Mouse (Mus musculus): ENCODE data around the gene Lgsn.

Gene Lgsn

GRCm38 (mm10) chr1:31176101-31176500, at the start of gene Lgsn:
Gene Lgsn, plus strand, starts transcription at chr1:31176401.
- no peak for DNase-seq

GRCm38 (mm10) chr1:31138387-31138786, 37.8 kb upstream of the Lgsn start:
- DNase-seq = no peak

DNA sequence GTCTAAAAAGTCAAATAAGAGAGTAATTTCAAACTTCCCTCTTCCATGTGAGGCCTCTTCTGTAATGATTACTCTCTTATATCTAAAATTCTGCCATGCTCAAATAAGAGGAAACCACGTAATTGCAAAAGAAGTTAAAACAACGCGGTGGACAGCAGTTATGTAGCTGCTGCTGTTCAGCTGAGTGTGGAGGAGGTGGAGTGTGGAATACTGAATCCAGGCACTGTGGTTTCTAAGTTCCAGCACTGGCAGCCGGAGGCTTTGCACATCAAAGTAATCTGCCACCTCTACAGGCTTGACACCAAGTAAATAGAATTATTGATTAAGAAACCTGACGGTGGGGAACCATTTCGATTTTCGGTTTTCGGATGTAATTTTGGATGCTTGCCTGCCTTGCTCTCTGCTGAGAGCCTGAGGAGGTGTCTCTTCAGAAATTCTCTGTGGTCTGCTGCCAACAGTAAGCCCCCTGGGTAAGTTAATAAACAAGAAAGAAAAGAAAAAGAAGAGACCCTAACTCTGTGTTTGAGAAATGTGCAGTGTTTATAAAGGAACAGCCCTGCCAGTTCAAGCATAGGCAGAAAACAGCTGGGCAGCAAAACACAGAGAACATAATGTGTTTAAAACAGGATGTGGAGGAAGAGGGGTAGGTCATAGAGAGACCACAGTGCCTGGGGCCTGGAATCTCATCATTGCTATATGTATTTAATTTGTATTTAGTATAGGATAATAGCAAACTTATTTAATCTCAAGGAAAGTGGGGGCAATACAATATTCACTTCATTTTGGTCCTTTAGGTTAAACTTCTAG, 33.7 kb upstream of the Lgsn start:
- DNase-seq = no peak

- no peak for DNase-seq
Observed at GRCm38 (mm10) chr1:31143571-31143970, 32.6 kb upstream of the Lgsn start.

GRCm38 (mm10) chr1:31149671-31150070, 26.5 kb upstream of the Lgsn start:
- no peak for DNase-seq

DNA sequence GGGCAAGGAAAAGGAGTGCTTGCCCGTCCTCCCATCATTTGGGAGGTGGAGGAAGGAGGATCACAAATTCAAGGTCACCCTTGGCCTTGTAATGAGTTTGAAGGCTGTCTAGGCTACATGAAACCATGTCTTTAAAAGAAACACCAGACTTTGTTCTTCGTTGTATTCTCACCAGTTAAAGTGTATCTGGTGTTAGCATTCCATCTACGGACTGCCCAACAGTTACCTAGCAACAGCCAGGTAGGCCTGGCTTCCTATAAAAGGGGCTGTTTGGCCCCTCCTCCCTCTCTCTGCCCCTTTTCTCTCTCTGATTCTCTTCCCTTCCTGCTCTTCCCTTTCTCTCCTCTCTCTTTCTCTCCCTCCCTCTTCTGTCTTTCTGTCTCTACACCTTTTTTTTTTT, 25.7 kb upstream of the Lgsn start:
- DNase-seq = no peak

- DNase-seq = no peak
Observed at GRCm38 (mm10) chr1:31152799-31153426, 23.3 kb upstream of the Lgsn start.

GRCm38 (mm10) chr1:31153793-31154349, 22.3 kb upstream of the Lgsn start:
- DNase-seq = peak; percentile 18

DNA sequence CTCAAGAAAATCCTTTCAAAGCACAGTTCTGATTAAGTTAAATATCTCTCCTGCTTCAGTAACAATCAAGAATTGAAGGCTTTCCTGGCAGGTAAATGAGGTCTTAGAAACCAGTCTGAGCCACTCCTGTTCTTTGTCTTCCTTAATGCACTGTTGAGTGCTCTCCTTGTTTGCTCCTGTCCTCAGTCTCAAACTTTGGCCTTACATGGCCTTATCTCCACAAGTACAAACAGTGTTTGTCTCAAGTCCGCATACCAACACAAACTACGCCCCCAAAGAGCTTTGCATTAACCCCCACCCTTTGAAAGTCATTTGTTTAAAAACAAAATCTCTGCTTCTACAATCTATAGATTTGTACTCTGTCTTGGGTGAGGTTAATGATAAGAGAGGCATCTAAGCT, 20.0 kb upstream of the Lgsn start:
- DNase-seq = no peak

GRCm38 (mm10) chr1:31156884-31157283, 19.3 kb upstream of the Lgsn start:
- no peak for DNase-seq

DNA sequence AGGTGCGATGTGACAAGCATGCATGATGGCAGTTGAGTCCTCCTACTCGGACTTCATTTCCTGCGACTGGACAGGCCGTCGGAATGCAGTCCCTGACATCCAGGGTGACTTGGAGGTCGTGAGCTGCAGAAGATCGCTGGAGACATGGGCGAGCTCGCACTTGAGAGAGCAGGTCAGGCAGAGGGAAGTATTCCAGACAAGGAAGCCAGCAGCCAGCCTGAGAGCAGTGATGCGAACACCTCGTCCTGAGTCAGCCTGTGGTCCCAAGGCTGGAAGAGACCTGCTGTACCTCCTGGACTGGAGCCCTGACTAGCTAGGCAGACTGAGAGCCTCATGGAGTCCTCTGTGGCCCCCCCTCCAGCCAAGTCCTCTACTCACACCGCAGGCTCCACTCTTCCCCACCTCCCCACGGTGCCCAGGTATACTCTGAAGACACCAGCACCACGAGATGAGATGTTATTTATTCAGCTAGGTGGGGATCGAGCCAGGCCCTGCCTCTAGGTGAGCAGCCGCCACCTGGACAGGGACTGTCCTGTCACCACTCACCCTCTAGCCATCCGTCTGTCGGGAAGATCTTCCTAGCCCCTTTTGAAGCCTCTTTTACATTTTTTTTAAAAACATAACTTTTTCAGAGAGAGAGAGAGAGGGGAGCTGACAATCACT, 11.5 kb upstream of the Lgsn start:
- DNase-seq = no peak

- no peak for DNase-seq
Observed at GRCm38 (mm10) chr1:31165326-31166121, 10.7 kb upstream of the Lgsn start.

DNA sequence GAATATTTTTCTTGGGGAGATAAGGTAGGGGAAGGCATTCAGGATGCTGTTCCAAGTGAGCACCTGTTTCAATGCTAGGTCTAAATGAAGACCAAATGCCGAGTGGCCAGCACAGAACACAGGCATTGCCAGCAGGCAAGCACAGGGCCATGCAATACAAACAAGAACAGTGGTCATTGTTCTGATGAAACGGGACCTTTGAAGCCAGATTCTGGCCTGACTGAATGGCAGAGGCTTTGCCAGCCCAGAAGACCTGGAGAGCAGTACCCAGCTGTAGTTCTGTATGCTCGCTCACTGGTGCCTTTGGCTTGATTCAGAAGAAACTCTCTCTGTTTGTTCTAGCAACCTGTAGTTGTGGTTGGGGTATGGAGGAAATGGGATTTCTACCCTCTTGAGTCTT, 800 bp upstream of the Lgsn start:
- no peak for DNase-seq

GRCm38 (mm10) chr1:31178264-31178663, 2.1 kb downstream of the Lgsn start:
- peak; percentile 26 for DNase-seq

DNA sequence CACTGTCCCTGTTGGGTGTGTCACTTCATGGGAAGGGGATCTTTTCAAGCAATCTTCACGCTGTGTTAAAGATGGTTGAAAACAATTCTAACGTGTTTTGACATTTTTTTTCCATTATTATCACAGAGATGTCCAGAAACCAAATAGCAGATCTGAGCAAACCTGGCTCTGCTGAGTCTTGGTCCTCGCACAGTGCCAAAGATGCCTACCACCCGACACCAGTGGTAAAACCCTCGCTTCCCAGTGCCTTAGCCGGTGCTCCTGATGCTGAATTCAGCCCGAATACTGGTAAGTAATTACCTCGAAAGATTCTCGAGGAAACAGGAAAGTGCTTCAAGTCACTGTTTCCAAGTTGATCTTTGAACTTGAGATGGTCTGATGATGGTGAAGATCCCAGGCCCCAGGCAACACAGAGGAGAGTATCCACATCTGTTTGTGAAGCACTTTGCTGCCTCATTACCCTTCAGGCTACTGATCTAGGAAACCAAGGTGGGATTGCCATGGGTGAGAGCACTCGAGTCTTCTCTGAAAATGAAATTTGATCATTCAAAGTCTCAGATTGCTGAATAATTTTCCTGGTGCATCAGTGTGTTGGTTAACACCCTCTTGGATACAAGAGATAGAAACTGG, 14.2 kb downstream of the Lgsn start:
- no peak for DNase-seq

DNA sequence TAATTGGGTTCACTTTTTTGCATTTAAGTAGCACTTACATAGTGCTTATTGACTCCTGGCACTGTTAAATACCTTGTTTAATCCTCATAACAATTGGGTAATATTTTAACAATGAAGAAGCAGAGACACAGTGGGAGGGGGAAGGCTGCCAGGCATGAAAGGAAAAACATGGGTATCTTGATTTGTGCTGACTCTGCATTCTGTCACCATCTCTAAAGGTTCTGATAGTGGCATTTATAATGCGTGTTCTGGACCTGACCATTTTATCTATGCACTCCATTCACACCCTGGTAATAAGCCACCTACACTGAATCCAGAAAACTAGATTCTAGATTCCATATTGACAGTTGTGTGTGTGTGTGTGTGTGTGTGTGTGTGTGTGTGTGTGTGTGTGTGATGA, 19.4 kb downstream of the Lgsn start:
- DNase-seq = no peak

- DNase-seq = no peak
Observed at GRCm38 (mm10) chr1:31196959-31197358, 20.8 kb downstream of the Lgsn start.

DNA sequence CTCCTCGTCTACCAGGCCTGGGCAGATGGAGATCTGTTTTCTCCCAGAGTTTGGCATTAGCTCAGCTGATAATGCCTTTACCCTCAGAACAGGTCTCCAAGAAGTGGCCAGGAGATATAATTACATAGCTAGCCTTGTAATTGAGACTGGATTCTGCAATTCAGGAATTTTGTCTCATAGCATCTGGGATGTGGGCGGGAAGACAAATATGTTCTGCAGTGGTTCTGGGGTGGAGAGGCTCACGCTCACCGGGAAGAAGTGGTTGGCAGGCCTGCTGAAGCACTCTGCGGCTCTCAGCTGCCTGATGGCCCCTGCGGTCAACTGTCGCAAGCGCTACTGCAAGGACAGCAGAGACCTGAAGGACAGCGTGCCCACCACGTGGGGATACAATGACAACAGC, 27.6 kb downstream of the Lgsn start:
- DNase-seq = no peak

GRCm38 (mm10) chr1:31205346-31205745, 29.1 kb downstream of the Lgsn start:
- no peak for DNase-seq

DNA sequence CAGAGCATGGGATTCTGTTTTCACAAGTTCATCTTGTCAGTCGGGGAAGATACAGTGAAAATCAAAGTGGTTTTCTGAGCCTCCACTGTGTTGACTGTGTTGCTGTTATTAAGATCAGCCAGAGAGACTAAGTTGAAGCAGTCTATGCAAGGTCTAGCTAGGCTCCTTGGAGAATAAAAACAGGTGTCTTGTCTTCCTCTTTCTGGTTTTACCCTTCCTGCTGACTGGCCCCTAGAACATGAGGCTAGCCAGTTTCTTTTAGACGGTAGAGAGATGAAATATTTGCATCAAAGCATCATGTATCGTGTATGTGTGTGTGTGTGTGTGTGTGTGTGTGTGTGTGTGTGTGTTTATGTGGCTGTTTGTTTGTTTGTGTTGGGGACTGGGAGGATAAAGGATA, 29.6 kb downstream of the Lgsn start:
- no peak for DNase-seq

- peak; percentile 11 for DNase-seq
Observed at GRCm38 (mm10) chr1:31210144-31210543, 33.9 kb downstream of the Lgsn start.

- no peak for DNase-seq
Observed at GRCm38 (mm10) chr1:31214831-31215230, 38.6 kb downstream of the Lgsn start.
